Mouse (Mus musculus): ENCODE measurements at regions not wholly inside any gene's neighbourhood (a gene's known extent, or its start where the extent isn't known, plus 50 kb on each side); places are given as distances from the start of the nearest gene placed in this dataset.
"Not testable (repeated sequence)": the region's sequence is repeated elsewhere in the genome, so short reads cannot be mapped to it uniquely, and the experiment has no call there.

DNA sequence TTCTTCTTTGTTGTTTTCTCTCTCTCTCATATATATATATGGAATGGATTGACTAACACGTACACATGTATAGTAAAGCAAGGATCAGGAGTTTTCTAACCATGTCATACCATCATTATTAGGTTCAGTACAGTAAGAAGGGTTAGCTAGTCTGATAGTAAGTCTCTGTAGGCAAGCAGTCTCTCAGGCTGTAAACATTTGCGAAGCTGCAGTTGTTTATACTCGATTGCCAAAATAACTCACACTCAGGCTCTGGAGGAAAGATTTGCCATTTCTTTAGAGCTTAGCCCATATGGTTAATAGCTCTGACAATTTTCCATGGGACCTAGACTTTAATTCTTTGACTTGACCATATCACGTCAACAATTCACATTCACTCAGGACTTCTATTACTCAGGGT, 348.3 kb upstream of the Slc10a2 start:
- Histone ChIP-seq H3K4me3 (ENCODE audit: low read length) (no peak overlapping the region), H3K9me3 (ENCODE audit: low read length) (no peaks in the 10 kb centered on the region), H3K27ac (no peak overlapping the region), H3K27me3 (ENCODE audit: insufficient read depth, low read length) (no peaks in the 10 kb centered on the region), H3K4me2 (ENCODE audit: low read depth, low read length) (no peak overlapping the region), H3K36me3 (ENCODE audit: insufficient read depth, low read length) (no peaks in the 10 kb centered on the region), H3K4me1 (ENCODE audit: insufficient read depth, low read length) (no peaks in the 10 kb centered on the region), H3K9ac (replicated peaks; ENCODE audit: low read length) (no peak overlapping the region)
- no peak for TF ChIP-seq CTCF (IDR thresholded peaks at IDR 0.05; ENCODE audit: low read depth)
- no peak for DNase-seq (ENCODE audit: low spot score)
- ATAC-seq, result no peak
- WGBS, result 89% methylated on average over 4 of the region's 4 CpGs

DNA sequence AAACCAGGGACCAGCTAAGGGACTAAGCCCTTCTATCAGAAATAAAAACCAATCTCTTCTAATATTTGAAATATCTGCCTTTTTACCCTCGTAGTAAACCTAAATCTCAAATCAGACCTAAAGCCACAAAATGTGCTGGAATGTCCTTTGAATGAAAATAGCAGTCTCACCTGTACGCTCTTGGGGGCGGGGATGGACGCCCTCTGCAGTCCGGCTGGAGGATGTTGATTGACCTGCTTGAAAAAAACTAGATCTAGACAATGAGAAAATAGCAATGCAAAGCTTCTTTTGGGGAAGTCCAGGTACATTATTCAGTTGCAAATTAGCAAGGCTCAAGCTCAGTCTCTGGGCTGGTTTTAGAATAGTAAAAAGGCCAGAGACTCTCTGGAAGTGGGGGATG, 337.1 kb upstream of the Slc10a2 start:
- not testable (repeated sequence) for DNase-seq (ENCODE audit: low spot score); H3K4me3 ChIP-seq (ENCODE audit: low read length); H3K4me1 ChIP-seq (ENCODE audit: insufficient read depth, low read length); H3K9ac ChIP-seq (replicated peaks; ENCODE audit: low read length); ATAC-seq; H3K9me3 ChIP-seq (ENCODE audit: low read length); H3K27me3 ChIP-seq (ENCODE audit: insufficient read depth, low read length); H3K27ac ChIP-seq; H3K36me3 ChIP-seq (ENCODE audit: insufficient read depth, low read length); H3K4me2 ChIP-seq (ENCODE audit: low read depth, low read length)
- WGBS, result 88% methylated on average over 5 of the region's 5 CpGs

DNA sequence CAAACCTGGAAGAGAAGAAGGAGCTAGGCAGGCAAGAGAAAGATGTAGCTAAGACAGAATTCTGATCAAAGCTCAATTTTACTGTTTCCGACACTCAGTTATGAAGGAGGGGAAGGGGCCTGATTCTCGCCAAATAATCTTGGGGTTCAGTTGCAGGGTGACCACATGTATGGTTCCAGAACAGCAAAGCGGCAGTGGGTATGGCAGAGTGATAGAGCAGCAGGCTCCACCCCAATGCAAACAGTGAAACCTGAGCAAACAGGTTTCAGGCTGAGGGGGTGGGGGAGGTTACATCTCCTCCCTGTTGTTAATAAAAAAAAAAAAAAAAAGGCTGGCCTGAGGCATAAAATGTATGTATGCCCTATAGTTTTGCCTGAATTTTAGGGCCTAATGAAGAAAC, 335.3 kb upstream of the Slc10a2 start:
- not testable (repeated sequence) for H3K4me1 ChIP-seq (ENCODE audit: insufficient read depth, low read length); H3K27me3 ChIP-seq (ENCODE audit: insufficient read depth, low read length); H3K9me3 ChIP-seq (ENCODE audit: low read length); H3K9ac ChIP-seq (replicated peaks; ENCODE audit: low read length); H3K4me3 ChIP-seq (ENCODE audit: low read length); H3K36me3 ChIP-seq (ENCODE audit: insufficient read depth, low read length); DNase-seq (ENCODE audit: low spot score); H3K27ac ChIP-seq; H3K4me2 ChIP-seq (ENCODE audit: low read depth, low read length); ATAC-seq
- WGBS, result 94% methylated on average over 3 of the region's 3 CpGs

GRCm38 (mm10) chr8:5439054-5439453, 333.9 kb upstream of the Slc10a2 start:
- TF ChIP-seq CTCF (IDR thresholded peaks at IDR 0.05; ENCODE audit: low read depth), result no peak
- DNase-seq (ENCODE audit: low spot score) (no peak), ATAC-seq (no peak)
- Histone ChIP-seq H3K27ac (no peak overlapping the region), H3K9me3 (ENCODE audit: low read length) (0 out of 2 replicates have a peak, but pooled peaks cover 3% of the 10 kb centered on the region), H3K9ac (replicated peaks; ENCODE audit: low read length) (no peak overlapping the region), H3K4me2 (ENCODE audit: low read depth, low read length) (no peak overlapping the region), H3K27me3 (ENCODE audit: insufficient read depth, low read length) (no peaks in the 10 kb centered on the region), H3K36me3 (ENCODE audit: insufficient read depth, low read length) (no peaks in the 10 kb centered on the region), H3K4me1 (ENCODE audit: insufficient read depth, low read length) (no peaks in the 10 kb centered on the region), H3K4me3 (ENCODE audit: low read length) (no peak overlapping the region)
- 68% methylated on average over 2 of the region's 2 CpGs for WGBS

- Histone ChIP-seq H3K36me3 (ENCODE audit: insufficient read depth, low read length) (no peaks in the 10 kb centered on the region), H3K4me1 (ENCODE audit: insufficient read depth, low read length) (no peaks in the 10 kb centered on the region), H3K4me2 (ENCODE audit: low read depth, low read length) (no peak overlapping the region), H3K9me3 (ENCODE audit: low read length) (no peaks in the 10 kb centered on the region), H3K9ac (replicated peaks; ENCODE audit: low read length) (no peak overlapping the region), H3K27me3 (ENCODE audit: insufficient read depth, low read length) (no peaks in the 10 kb centered on the region), H3K4me3 (ENCODE audit: low read length) (no peak overlapping the region), H3K27ac (no peak overlapping the region)
- no peak for TF ChIP-seq CTCF (IDR thresholded peaks at IDR 0.05; ENCODE audit: low read depth)
- DNase-seq (ENCODE audit: low spot score) (no peak), ATAC-seq (no peak)
- 65% methylated on average over 3 of the region's 3 CpGs for WGBS
Measured at GRCm38 (mm10) chr8:5428303-5428971, 323.3 kb upstream of the Slc10a2 start.

DNA sequence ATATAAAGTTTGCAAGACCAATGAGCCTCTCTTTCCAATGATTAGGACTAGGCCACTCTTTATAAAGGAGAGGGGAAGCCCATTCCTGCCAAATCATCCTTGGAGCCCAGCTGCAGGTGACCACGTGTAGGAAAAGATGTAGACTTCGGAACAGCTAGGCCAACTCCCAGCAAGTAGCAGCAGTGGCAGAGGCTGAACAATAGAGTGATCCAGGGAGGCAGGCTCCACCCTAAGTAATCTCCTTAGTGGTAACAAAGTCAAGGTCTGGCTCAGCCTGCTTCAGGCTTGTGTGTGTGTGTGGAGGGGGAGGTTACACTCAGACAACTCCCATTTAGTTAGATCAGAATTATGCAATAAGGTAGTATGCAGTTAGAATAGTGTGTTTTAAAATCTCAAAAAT, 311.7 kb upstream of the Slc10a2 start:
- not testable (repeated sequence) for H3K4me2 ChIP-seq (ENCODE audit: low read depth, low read length); ATAC-seq; H3K4me3 ChIP-seq (ENCODE audit: low read length); H3K36me3 ChIP-seq (ENCODE audit: insufficient read depth, low read length); H3K9me3 ChIP-seq (ENCODE audit: low read length); H3K27ac ChIP-seq; H3K9ac ChIP-seq (replicated peaks; ENCODE audit: low read length); DNase-seq (ENCODE audit: low spot score); H3K27me3 ChIP-seq (ENCODE audit: insufficient read depth, low read length); H3K4me1 ChIP-seq (ENCODE audit: insufficient read depth, low read length)
- WGBS, result 30% methylated on average over 2 of the region's 2 CpGs

GRCm38 (mm10) chr8:5384851-5385250, 279.7 kb upstream of the Slc10a2 start:
- no peak for TF ChIP-seq CTCF (IDR thresholded peaks at IDR 0.05; ENCODE audit: low read depth)
- H3K27ac ChIP-seq, result no peak overlapping the region
- no peaks in the 10 kb centered on the region for H3K4me1 ChIP-seq (ENCODE audit: insufficient read depth, low read length)
- no peak for ATAC-seq
- no peak for DNase-seq (ENCODE audit: low spot score)
- H3K4me2 ChIP-seq (ENCODE audit: low read depth, low read length), result no peak overlapping the region
- H3K27me3 ChIP-seq (ENCODE audit: insufficient read depth, low read length), result no peaks in the 10 kb centered on the region
- no peak overlapping the region for H3K4me3 ChIP-seq (ENCODE audit: low read length)
- WGBS, result 78% methylated on average over 2 of the region's 2 CpGs
- H3K9ac ChIP-seq (replicated peaks; ENCODE audit: low read length), result no peak overlapping the region
- no peaks in the 10 kb centered on the region for H3K9me3 ChIP-seq (ENCODE audit: low read length)
- no peaks in the 10 kb centered on the region for H3K36me3 ChIP-seq (ENCODE audit: insufficient read depth, low read length)

All from hindbrain, postnatal 0 days (tissue).